Mouse (Mus musculus): ENCODE measurements at regions not wholly inside any gene's neighbourhood (a gene's known extent, or its start where the extent isn't known, plus 50 kb on each side); places are given as distances from the start of the nearest gene placed in this dataset.

DNA sequence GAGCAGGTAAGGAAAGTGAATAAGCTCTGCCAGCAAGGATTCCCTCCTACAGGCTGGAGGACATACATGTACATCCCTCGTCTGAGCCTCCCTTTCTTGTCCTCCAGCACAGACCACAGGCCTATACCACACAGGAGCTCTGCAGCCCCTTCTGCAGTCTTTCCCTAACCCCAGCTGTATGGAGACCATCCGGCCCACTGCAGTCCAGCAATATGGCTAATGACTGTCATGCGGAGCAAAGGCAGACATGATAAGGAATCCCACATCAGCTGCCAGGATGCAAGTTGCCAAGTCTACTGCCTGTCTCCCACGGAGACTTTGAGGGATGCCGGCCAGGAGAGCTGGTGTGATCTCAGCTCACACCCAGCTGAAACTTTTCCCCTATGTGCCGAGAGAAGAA is 50.5 kb upstream of the Man2a1 start:
- no peak for TF ChIP-seq IRF4 (IDR thresholded peaks at IDR 0.05; ENCODE audit: low read depth, low read length)
- TF ChIP-seq MAZ (IDR thresholded peaks at IDR 0.05; ENCODE audit: low read depth, low read length) = no peak
- no peak for TF ChIP-seq RCOR1 (conservative IDR thresholded peaks at IDR 0.05; ENCODE audit: low read depth, low read length)
- TF ChIP-seq ZC3H11A (IDR thresholded peaks at IDR 0.05; ENCODE audit: low read depth, low read length) = no peak
- no peak for TF ChIP-seq UBTF (IDR thresholded peaks at IDR 0.05; ENCODE audit: low read depth, low read length)
- TF ChIP-seq EP300 (IDR thresholded peaks at IDR 0.05; ENCODE audit: low read length) = no peak
- no peak for TF ChIP-seq CTCF (conservative IDR thresholded peaks at IDR 0.05 in 1 of 2, IDR thresholded peaks at IDR 0.05 in 1 of 2; ENCODE audit: low read depth in 2 of 2, low read length in 2 of 2)
- no peak for TF ChIP-seq USF2 (conservative IDR thresholded peaks at IDR 0.05; ENCODE audit: low read depth, low read length)
- no peak for TF ChIP-seq ZNF384 (IDR thresholded peaks at IDR 0.05; ENCODE audit: low read depth, low read length)
